Mouse (Mus musculus): ENCODE measurements around the gene Pabpc4. TPM values are rescaled to one million over a fixed set of nuclear protein-coding genes. Genes with fewer than 3 reads are reported as not detected.

The Pabpc4 gene
- total and polyA plus RNA-seq, 3 experiments, result 394 to 684 TPM; not detected in 1

GRCm38 (mm10) chr4:123295516-123296147 lies 33.5 kb downstream of the Pabpc4 start:
- peaks cover 0 to 46% of the 10 kb centered on the region in 2 experiments; a peak in 2 of 4 replicates for H3K36me3 ChIP-seq (ENCODE audit: control insufficient read depth in 1 of 2, insufficient read depth in 2 of 2, low read length in 2 of 2)
- no peak overlapping the region for H3K9ac ChIP-seq (ENCODE audit: control insufficient read depth, low read depth, low read length, poor library complexity, severe bottlenecking)
- no peak for DNase-seq (ENCODE audit: low read depth, low spot score)
- no peak overlapping the region for H3K27ac ChIP-seq (ENCODE audit: control insufficient read depth, low read depth, low read length)
- H3K27me3 ChIP-seq (ENCODE audit: control insufficient read depth in 1 of 2, insufficient read depth in 2 of 2, low read length in 2 of 2), result no peaks in the 10 kb centered on the region
- no peak for TF ChIP-seq BHLHE40 (IDR thresholded peaks at IDR 0.05; ENCODE audit: borderline replicate concordance, low read depth, low read length)
- no peak for TF ChIP-seq POLR2AphosphoS2 (IDR thresholded peaks at IDR 0.05; ENCODE audit: low read length)
- TF ChIP-seq ZMIZ1 (IDR thresholded peaks at IDR 0.05; ENCODE audit: low read depth, low read length), result no peak
- TF ChIP-seq USF2 (IDR thresholded peaks at IDR 0.05; ENCODE audit: borderline replicate concordance in 1 of 2, insufficient read depth in 1 of 2, low read depth in 1 of 2, low read length in 2 of 2), result no peak
- no peak for TF ChIP-seq NRF1 (IDR thresholded peaks at IDR 0.05; ENCODE audit: insufficient read depth, low read depth, low read length, poor library complexity, severe bottlenecking)
- no peak for TF ChIP-seq MAX (IDR thresholded peaks at IDR 0.05; ENCODE audit: low read length)
- TF ChIP-seq HCFC1 (IDR thresholded peaks at IDR 0.05; ENCODE audit: low read depth, low read length), result no peak
- TF ChIP-seq GABPA (IDR thresholded peaks at IDR 0.05; ENCODE audit: low read depth, low read length), result no peak
- no peak for TF ChIP-seq E2F4 (IDR thresholded peaks at IDR 0.05; ENCODE audit: borderline replicate concordance, low read depth, low read length)
- TF ChIP-seq ETS1 (IDR thresholded peaks at IDR 0.05; ENCODE audit: low read depth, low read length), result no peak
- no peak for TF ChIP-seq POLR2A (IDR thresholded peaks at IDR 0.05; ENCODE audit: control insufficient read depth in 1 of 2, insufficient read depth in 1 of 2, low read depth in 1 of 2, low read length in 2 of 2, poor library complexity in 1 of 2)
- no peak for TF ChIP-seq NELFE (IDR thresholded peaks at IDR 0.05; ENCODE audit: low read depth, low read length)
- TF ChIP-seq MAFK (IDR thresholded peaks at IDR 0.05; ENCODE audit: borderline replicate concordance, low read depth, low read length), result no peak
- no peak for TF ChIP-seq ELF1 (IDR thresholded peaks at IDR 0.05; ENCODE audit: low read depth, low read length)
- no peak for TF ChIP-seq SMC3 (IDR thresholded peaks at IDR 0.05; ENCODE audit: low read depth, low read length)
- TF ChIP-seq MYB (IDR thresholded peaks at IDR 0.05; ENCODE audit: low read depth, low read length), result no peak
- TF ChIP-seq JUND (IDR thresholded peaks at IDR 0.05; ENCODE audit: low read depth, low read length), result no peak
- TF ChIP-seq CHD2 (IDR thresholded peaks at IDR 0.05; ENCODE audit: low read length), result no peak
- no peaks in the 10 kb centered on the region for H3K79me2 ChIP-seq (ENCODE audit: control insufficient read depth, insufficient read depth, low read length, poor library complexity)
- H3K9me3 ChIP-seq (replicated peaks; ENCODE audit: insufficient read depth, low read length), result no peaks in the 10 kb centered on the region
- no peaks in the 10 kb centered on the region for H3K4me1 ChIP-seq (ENCODE audit: control insufficient read depth in 1 of 2, insufficient read depth in 2 of 2, low read length in 2 of 2)
- H3K4me3 ChIP-seq (ENCODE audit: control insufficient read depth in 1 of 2, insufficient read depth in 1 of 2, low read depth in 2 of 2, low read length in 2 of 2), result no peak overlapping the region

GRCm38 (mm10) chr4:123296148-123296534 lies 34.0 kb downstream of the Pabpc4 start:
- Histone ChIP-seq H3K9ac (ENCODE audit: control insufficient read depth, low read depth, low read length, poor library complexity, severe bottlenecking) (no peak overlapping the region), H3K4me3 (ENCODE audit: control insufficient read depth in 1 of 2, insufficient read depth in 1 of 2, low read depth in 2 of 2, low read length in 2 of 2) (no peak overlapping the region), H3K4me1 (ENCODE audit: control insufficient read depth in 1 of 2, insufficient read depth in 2 of 2, low read length in 2 of 2) (no peaks in the 10 kb centered on the region), H3K79me2 (ENCODE audit: control insufficient read depth, insufficient read depth, low read length, poor library complexity) (no peaks in the 10 kb centered on the region), H3K36me3 (ENCODE audit: control insufficient read depth in 1 of 2, insufficient read depth in 2 of 2, low read length in 2 of 2) (peaks cover 0 to 43% of the 10 kb centered on the region in 2 experiments; a peak in 2 of 4 replicates), H3K9me3 (replicated peaks; ENCODE audit: insufficient read depth, low read length) (no peaks in the 10 kb centered on the region), H3K27me3 (ENCODE audit: control insufficient read depth in 1 of 2, insufficient read depth in 2 of 2, low read length in 2 of 2) (no peaks in the 10 kb centered on the region), H3K27ac (ENCODE audit: control insufficient read depth, low read depth, low read length) (no peak overlapping the region)
- TF ChIP-seq RCOR1 (IDR thresholded peaks at IDR 0.05; ENCODE audit: low read depth, low read length) (no peak), E2F4 (IDR thresholded peaks at IDR 0.05; ENCODE audit: borderline replicate concordance, low read depth, low read length) (no peak), USF1 (IDR thresholded peaks at IDR 0.05; ENCODE audit: low read depth, low read length) (no peak), MAFK (IDR thresholded peaks at IDR 0.05; ENCODE audit: borderline replicate concordance, low read depth, low read length) (no peak), SIN3A (IDR thresholded peaks at IDR 0.05; ENCODE audit: low read length) (no peak), KAT2A (conservative IDR thresholded peaks at IDR 0.05; ENCODE audit: low read depth, low read length) (no peak), CHD1 (IDR thresholded peaks at IDR 0.05; ENCODE audit: low read depth, low read length) (no peak), GATA1 (IDR thresholded peaks at IDR 0.05; ENCODE audit: low read depth, low read length) (no peak), CTCF (IDR thresholded peaks at IDR 0.05 in 2 of 3, conservative IDR thresholded peaks at IDR 0.05 in 1 of 3; ENCODE audit: control insufficient read depth in 1 of 3, insufficient read depth in 1 of 3, low read depth in 2 of 3, low read length in 3 of 3, poor library complexity in 1 of 3, severe bottlenecking in 1 of 3) (no peak), POLR2A (IDR thresholded peaks at IDR 0.05; ENCODE audit: control insufficient read depth in 1 of 2, insufficient read depth in 1 of 2, low read depth in 1 of 2, low read length in 2 of 2, poor library complexity in 1 of 2) (no peak; a peak in 1 of 4 replicates), EP300 (IDR thresholded peaks at IDR 0.05; ENCODE audit: low read depth in 1 of 2, low read length in 2 of 2) (no peak), TCF12 (IDR thresholded peaks at IDR 0.05; ENCODE audit: low read depth, low read length) (no peak), NRF1 (IDR thresholded peaks at IDR 0.05; ENCODE audit: insufficient read depth, low read depth, low read length, poor library complexity, severe bottlenecking) (no peak), ZMIZ1 (IDR thresholded peaks at IDR 0.05; ENCODE audit: low read depth, low read length) (no peak), CHD2 (IDR thresholded peaks at IDR 0.05; ENCODE audit: low read length) (no peak)
- DNase-seq (ENCODE audit: low read depth, low spot score), result no peak
